Mouse (Mus musculus) kidney, postnatal 14 days (tissue): Measurements from ENCODE around the gene Paqr8.

Experiments
- DNase-seq: peaks from one replicate; pipeline ENCODE4 v3.0.0; 2022; ENCODE audit warnings: mixed read lengths

The Paqr8 gene

GRCm38 (mm10) chr1:20890404-20890921 lies at the start of gene Paqr8:
Gene Paqr8 (plus strand): TSS chr1:20890606.
- DNase-seq: peak; percentile 90

DNA sequence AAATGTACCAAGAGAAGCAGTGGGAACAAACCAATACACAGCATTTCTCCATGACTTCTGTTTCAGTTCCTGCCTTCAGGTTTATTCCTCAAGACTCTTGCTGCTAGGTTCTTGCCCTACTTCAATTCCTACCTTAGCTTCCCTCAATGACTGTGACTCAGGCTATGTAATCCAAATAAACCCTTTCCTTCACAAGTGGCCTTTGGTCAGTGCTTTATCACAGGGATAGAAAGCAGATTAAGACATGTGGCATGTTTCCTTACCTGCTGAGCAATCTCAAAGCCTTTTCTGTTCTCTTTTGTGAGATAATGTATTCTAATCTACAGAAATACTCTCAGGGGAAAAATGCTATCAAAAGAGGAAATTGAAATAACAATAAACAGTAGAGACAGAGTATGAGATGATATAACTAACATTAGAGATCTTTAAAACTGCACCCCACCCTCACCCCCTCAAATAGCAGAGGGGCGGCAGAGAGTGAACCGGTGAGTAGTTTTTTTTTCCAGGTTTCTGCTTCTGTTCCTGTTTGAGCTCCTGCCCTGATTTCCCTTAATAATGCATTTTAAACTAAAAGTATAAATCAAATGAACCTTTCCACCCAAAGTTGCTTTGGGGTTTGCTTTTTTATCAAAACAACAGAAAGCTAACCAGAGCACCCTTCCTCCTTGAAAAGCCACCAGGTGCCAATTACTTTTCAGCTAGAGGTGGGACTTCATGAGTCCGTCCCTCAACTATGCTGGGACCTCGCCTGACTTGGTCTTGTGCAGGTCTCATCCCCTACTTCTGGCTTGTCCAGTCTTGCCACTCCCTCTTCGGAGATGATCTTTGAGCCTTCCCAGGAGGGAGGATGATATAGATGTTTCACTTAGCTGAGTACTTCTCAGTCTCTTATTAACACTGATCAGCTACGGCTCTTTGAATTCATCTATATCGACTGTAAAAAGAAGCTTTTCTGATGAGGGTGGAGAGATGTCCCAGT lies 33.2 kb upstream of the Paqr8 start:
- no peak for DNase-seq

DNA sequence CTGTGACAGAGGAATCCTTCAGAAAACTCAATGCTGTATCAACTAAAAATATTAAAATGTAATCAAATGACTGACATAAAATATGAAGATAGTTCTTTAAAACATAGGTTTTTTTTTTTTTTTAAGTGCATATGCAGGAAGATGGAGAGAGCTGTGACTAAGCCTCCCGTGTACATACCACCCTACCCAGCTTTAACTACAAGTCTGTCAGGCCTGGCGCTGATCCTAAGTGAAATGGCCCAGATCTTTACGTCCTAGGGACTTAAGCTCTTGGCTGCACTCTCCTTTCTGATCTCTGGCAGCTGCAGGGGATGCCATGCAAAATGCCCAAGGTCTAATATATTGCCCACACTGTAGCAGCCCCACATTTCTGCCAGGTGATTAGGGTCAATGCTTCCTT lies 29.6 kb upstream of the Paqr8 start:
- no peak for DNase-seq

- no peak for DNase-seq
Observed at GRCm38 (mm10) chr1:20861865-20862264, 28.5 kb upstream of the Paqr8 start.

- no peak for DNase-seq
Observed at GRCm38 (mm10) chr1:20863452-20864172, 26.8 kb upstream of the Paqr8 start.

- no peak for DNase-seq
Observed at GRCm38 (mm10) chr1:20867241-20867902, 23.0 kb upstream of the Paqr8 start.

- DNase-seq: no peak
Observed at GRCm38 (mm10) chr1:20868036-20868435, 22.4 kb upstream of the Paqr8 start.

GRCm38 (mm10) chr1:20870887-20871286 lies 19.5 kb upstream of the Paqr8 start:
- DNase-seq: no peak

DNA sequence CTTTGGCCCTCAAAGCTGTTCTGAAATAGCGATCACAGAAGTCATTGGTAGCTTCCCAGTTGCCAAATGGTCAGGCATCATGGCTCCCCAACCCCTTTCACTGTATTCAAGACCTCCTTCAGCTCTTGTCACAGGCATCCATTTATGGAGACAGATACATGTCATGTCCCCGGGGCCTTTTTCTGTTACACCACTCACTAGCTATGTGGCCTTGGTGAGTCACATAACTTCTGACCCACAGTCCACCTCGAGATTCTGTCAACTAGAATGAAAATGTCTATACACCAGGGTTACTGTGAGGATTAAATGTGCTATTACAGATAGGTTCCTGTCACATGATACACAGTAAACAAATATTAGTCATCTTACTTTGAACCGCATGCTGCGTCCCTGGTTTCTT lies 17.9 kb upstream of the Paqr8 start:
- DNase-seq: no peak

GRCm38 (mm10) chr1:20874061-20874460 lies 16.3 kb upstream of the Paqr8 start:
- DNase-seq: no peak

GRCm38 (mm10) chr1:20877355-20877754 lies 13.1 kb upstream of the Paqr8 start:
- no peak for DNase-seq

GRCm38 (mm10) chr1:20879361-20879760 lies 11.0 kb upstream of the Paqr8 start:
- no peak for DNase-seq

GRCm38 (mm10) chr1:20883079-20883478 lies 7.3 kb upstream of the Paqr8 start:
- DNase-seq: no peak

GRCm38 (mm10) chr1:20889677-20890403 lies 566 bp upstream of the Paqr8 start:
- DNase-seq: no peak

DNA sequence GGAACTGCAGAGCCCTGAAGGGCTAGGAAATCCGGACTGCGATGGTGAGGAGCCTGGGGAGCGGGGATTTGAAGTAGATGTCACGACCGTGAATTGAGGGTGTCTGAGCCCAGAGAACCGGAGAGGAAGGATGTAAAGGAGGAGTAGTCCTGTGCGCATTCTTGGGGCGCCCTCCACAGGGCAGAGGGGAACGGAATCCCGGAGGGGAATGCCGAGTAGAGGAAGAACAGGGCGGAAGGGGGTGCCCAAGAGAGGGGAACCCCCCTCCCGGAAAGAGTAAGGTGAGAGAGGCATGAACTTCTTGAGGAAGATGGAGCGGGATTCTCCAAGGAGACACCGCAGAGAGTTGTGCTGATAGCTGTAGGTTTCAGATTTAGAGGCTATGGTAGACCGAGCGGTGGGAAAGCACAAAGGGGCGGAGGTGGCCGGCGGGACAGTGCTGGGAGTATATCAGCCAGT lies 564 bp downstream of the Paqr8 start:
- DNase-seq: peak; percentile 42

DNA sequence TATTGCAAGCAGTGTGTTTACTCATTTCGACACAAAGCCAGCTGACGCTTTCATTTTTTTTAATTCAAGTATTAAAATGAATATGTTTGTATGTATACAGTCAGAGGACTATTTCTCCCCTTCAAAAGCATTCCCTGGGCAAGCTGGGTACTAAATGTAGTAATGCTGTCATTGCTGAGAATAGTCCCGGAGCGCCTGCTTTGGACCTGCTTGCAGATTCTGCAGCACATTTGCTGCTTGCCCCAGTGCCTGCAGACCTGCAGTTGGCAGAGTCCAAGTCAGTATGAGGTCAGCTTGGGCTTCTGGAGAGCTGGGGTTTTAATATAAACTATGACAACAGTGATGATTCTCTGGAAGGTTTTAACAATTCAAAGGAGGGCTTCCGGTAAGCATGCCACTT lies 2.7 kb downstream of the Paqr8 start:
- no peak for DNase-seq

- no peak for DNase-seq
Observed at GRCm38 (mm10) chr1:20898391-20898790, 8.0 kb downstream of the Paqr8 start.

DNA sequence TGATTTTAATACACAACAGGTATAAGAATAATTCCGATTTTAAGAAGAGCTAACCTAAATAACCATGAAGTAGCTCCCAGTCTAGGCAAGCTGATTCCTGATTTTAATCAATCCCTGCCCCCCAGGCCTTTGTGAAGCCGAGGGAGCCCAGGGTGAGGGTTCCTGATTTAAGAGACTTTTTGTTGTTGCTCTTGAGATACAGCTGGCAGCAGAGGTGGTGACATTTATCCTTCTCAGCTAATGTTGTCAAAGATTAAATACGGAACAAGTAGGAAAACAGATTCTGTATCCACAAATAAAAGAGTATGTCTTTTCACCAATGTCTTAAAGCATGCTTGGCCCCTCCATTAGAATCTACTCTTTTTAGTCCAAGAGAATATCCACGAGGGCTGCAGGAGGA lies 9.9 kb downstream of the Paqr8 start:
- DNase-seq: no peak

GRCm38 (mm10) chr1:20905501-20906127 lies 15.2 kb downstream of the Paqr8 start:
- no peak for DNase-seq

DNA sequence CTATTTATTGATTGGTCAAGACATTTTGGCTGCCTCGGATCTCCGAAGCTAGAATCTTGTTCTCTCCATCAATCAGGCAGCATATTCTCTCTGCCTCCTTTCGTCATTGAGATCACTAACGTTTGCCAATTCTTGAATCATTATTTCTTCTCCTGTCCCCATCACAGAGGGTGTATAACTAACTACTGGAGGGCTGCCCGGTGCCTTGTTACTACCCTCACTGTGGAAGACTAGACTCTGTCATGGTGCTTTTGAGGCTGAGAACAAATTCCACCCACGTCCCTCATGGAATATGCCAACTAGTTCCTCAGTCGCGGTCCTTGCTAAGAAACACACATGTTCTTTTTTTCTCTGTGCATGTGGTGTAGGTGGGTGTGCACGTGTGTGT lies 15.7 kb downstream of the Paqr8 start:
- no peak for DNase-seq

DNA sequence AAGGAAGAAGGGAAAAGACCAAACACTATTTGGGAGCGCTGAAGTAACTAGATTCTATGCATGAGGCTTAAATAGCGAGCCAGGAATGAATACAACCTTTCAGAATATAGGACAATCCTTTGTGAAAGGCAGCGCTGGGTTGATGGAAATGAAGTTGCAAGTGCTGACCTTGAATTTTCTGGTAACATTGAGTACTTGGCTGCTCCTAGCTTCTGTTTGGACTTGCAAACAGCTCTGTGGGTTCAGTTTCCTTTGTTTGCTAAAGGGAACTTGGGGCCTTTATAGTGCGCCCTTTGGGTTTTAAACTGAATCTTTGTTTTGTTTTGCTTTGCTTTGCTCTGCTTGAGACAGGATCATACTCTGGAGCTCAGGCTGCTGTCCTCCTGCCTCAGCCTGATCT lies 18.1 kb downstream of the Paqr8 start:
- DNase-seq: no peak

- DNase-seq: no peak
Observed at GRCm38 (mm10) chr1:20912115-20912514, 21.7 kb downstream of the Paqr8 start.
